Mouse (Mus musculus) CD8-positive naive resting alpha-beta T cell, adult 2 months (primary cell): Measurements from ENCODE around the gene Filip1.

Experiments
- DNase-seq, 2 experiments: peaks; one replicate each; pipeline ENCODE4 v3.0.0; 2022; ENCODE audit warnings: low read depth in 2 of 2, low spot score in 2 of 2

The Filip1 gene

GRCm38 (mm10) chr9:79784934-79785793, 227.5 kb downstream of the Filip1 start:
- DNase-seq, result no peak

- DNase-seq, result no peak
Measured at GRCm38 (mm10) chr9:79784439-79784838, 228.2 kb downstream of the Filip1 start.

- DNase-seq, result no peak
Measured at GRCm38 (mm10) chr9:79779354-79779753, 233.3 kb downstream of the Filip1 start.

- no peak for DNase-seq
Measured at GRCm38 (mm10) chr9:79766991-79767545, 245.6 kb downstream of the Filip1 start.

- DNase-seq, result no peak
Measured at GRCm38 (mm10) chr9:79765329-79765728, 247.3 kb downstream of the Filip1 start.
